ENCODE assay signal across 11 mouse cellular contexts in the genomic region with DNA sequence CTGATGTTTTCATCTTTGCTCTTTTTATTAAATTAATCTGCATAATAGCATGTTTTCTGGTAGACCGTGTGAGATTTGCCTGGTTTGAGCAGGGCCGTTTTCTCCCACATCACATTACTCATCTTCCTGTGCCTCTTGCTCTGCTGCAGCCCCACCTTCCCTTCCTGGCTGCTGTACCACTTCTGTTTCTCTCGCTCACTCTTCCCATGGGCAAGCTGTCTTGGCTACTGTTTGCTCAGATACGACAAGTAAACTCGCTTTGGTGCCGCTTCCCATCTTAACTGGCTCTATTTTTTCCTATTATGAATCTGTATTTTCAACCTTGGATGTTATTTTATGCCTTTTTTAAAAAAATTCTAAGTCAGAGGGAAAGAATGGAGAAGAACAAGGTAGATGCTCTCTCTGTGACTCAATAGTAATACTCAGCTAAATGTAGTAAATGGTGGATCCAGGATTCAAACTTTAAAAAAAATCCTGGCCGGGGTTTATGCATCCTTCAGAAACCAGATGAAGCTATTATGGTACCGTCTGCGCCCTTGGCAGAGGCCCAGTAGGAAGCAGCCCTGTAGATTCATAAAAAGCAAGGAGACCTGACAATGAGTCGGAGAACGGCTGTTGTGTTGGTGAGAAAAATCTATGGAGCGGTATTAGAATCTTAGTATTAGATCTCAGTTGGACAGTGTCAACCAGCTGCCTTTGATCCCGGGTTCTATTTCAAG. TPM values are rescaled to one million over a fixed set of nuclear protein-coding genes. Genes with fewer than 3 reads are reported as not detected.
DNase-seq lines count a peak whose midpoint lies in the region; ATAC-seq and TF ChIP-seq lines count a peak whose summit lies in the region.
"Had no signal": no experiment of that assay in that cellular context is flagged by ENCODE, and none has a peak within 500 bp of the region (broad histone marks: within the 10 kb centered on the region; RNA-seq: fewer than 3 reads in every experiment).

No protein-coding gene starts in this region.

- H3K4me1 ChIP-seq in forebrain, embryonic 16.5 days (replicated peaks; ENCODE audit: control insufficient read depth, insufficient read depth, low read length) = no peaks in the 10 kb centered on the region
- H3K4me1 ChIP-seq in lung, adult 2 months (ENCODE audit: control insufficient read depth, insufficient read depth, low read length) = no peaks in the 10 kb centered on the region
- H3K4me1 ChIP-seq: limb, embryonic 13.5 days had no signal

- DNase-seq in 3T3-L1 (ENCODE audit: low read depth, low spot score) (peak; percentile 68), NIH3T3 (ENCODE audit: low read depth) (peak; percentile 69)
- DNase-seq in left cerebral cortex, postnatal 10 days (ENCODE audit: extremely low spot score in 1 of 2, low spot score in 2 of 2) = peak; percentile 61 to 72
- no peak for DNase-seq in kidney, adult 8-10 months
- DNase-seq in lung, adult 2 months = no peak
- DNase-seq in kidney, postnatal 14 days = no peak
- DNase-seq: gastrocnemius, postnatal 10 days; thymus, postnatal 4 days had no signal

- WGBS in forebrain, embryonic 16.5 days = 52% methylated on average over 13 of the region's 13 CpGs
- 73% methylated on average over 13 of the region's 13 CpGs for WGBS in lung, adult 2 months

- ATAC-seq in forebrain, embryonic 16.5 days = peak; percentile 88

- no peaks in the 10 kb centered on the region for H3K27me3 ChIP-seq in forebrain, embryonic 16.5 days (replicated peaks; ENCODE audit: control insufficient read depth, insufficient read depth, low read length)
- H3K27me3 ChIP-seq: limb, embryonic 13.5 days; megakaryocyte, embryonic 14.5 days had no signal

- no peak for TF ChIP-seq POLR2A in lung, adult 2 months (IDR thresholded peaks at IDR 0.05; ENCODE audit: borderline replicate concordance, extremely low read depth, low read depth, low read length)

- no peak overlapping the region for H3K4me3 ChIP-seq in forebrain, embryonic 16.5 days (replicated peaks; ENCODE audit: low read length)
- H3K4me3 ChIP-seq in lung, adult 2 months (replicated peaks; ENCODE audit: extremely low read depth, low read depth, low read length) = no peak overlapping the region
- H3K4me3 ChIP-seq: limb, embryonic 13.5 days; megakaryocyte, embryonic 14.5 days had no signal

- intact Hi-C loops in left cerebral cortex, postnatal 10 days (cut with DNase I) = no loop called here

- no peaks in the 10 kb centered on the region; the same call in 1 of the 2 replicates for H3K9me3 ChIP-seq in forebrain, embryonic 16.5 days (ENCODE audit: control insufficient read depth, low read length)
- H3K9me3 ChIP-seq: limb, embryonic 13.5 days; megakaryocyte, embryonic 14.5 days had no signal

- H3K27ac ChIP-seq in forebrain, embryonic 16.5 days (ENCODE audit: low read length) = peak overlapping the region; percentile 53
- H3K27ac ChIP-seq: limb, embryonic 13.5 days had no signal

- H3K36me3 ChIP-seq in forebrain, embryonic 16.5 days (ENCODE audit: control insufficient read depth, insufficient read depth) = no peaks in the 10 kb centered on the region

- TF ChIP-seq CTCF in lung, adult 2 months (IDR thresholded peaks at IDR 0.05; ENCODE audit: insufficient read depth, low read length) = no peak

- H3K4me2 ChIP-seq in forebrain, embryonic 16.5 days (ENCODE audit: low read length) = peak overlapping the region; percentile 17; the same call in 1 of the 2 replicates
- H3K4me2 ChIP-seq: limb, embryonic 13.5 days had no signal

- no peak overlapping the region for H3K9ac ChIP-seq in forebrain, embryonic 16.5 days (replicated peaks; ENCODE audit: low read depth, low read length)
- H3K9ac ChIP-seq: limb, embryonic 13.5 days had no signal

RNA-seq across cellular contexts. Expression of gene Pigf, which starts 13.7 kb away (rescaled TPM):
- polyA plus RNA-seq in forebrain, embryonic 16.5 days (2015; fragmentation: Nextera tagmentation; extraction: Ambion mirVana) = 31.2 and 32.4 TPM in 2 replicates
- 10 to 100 TPM; 16.2 to 19.2 TPM for total RNA-seq in left cerebral cortex, postnatal 10 days (2021)
- polyA plus RNA-seq in lung, adult 2 months (2012; rRNA removed) = 2.9 and 5.3 TPM in 2 replicates

RNA-seq across cellular contexts. Expression of gene Cript, which starts 13.9 kb away (rescaled TPM):
- polyA plus RNA-seq in forebrain, embryonic 16.5 days (2015; fragmentation: Nextera tagmentation; extraction: Ambion mirVana) = 239 and 248 TPM in 2 replicates
- total RNA-seq in left cerebral cortex, postnatal 10 days (2021) = 10 to 100 TPM; 64.9 to 70.9 TPM
- 7.7 and 15.5 TPM in 2 replicates for polyA plus RNA-seq in lung, adult 2 months (2012; rRNA removed)

RNA-seq across cellular contexts. Expression of gene Rhoq, which starts 48.6 kb away (rescaled TPM):
- 5.2 and 5.4 TPM in 2 replicates for polyA plus RNA-seq in forebrain, embryonic 16.5 days (2015; fragmentation: Nextera tagmentation; extraction: Ambion mirVana)
- 10 to 100 TPM; 19.5 to 24.9 TPM for total RNA-seq in left cerebral cortex, postnatal 10 days (2021)
- polyA plus RNA-seq in lung, adult 2 months (2012; rRNA removed) = 25.0 and 28.3 TPM in 2 replicates

Comparison
In these comparisons a context has a peak if more than half of its experiments do, and no peak if none do; other contexts are left out.
1. DNase-seq: peak in 3T3-L1 (single experiment), NIH3T3 (single experiment) and left cerebral cortex, postnatal 10 days (2 of 2); none in kidney, adult 8-10 months (0 of 2), lung, adult 2 months (single experiment) and kidney, postnatal 14 days (single experiment).
2. RNA of gene Cript, which starts 13.9 kb away (polyA plus RNA-seq): 239 to 248 TPM in forebrain, embryonic 16.5 days; 7.7 to 15.5 TPM in lung, adult 2 months; every median in the first group is over 10 times any median in the second.